Mouse (Mus musculus) forebrain, postnatal 0 days (tissue): ENCODE measurements at regions not wholly inside any gene's neighbourhood (a gene's known extent, or its start where the extent isn't known, plus 50 kb on each side); places are given as distances from the start of the nearest gene placed in this dataset.

Source experiments
- ATAC-seq: fragments of 200-750 bp; cut with Nextera tagmentation; 2 replicates; pipeline ENCODE4 v1.8.0; 2017; ENCODE audit warnings: mild to moderate bottlenecking, moderate library complexity
- DNase-seq: peaks from one replicate; pipeline ENCODE4 v3.0.0-alpha.2; 2015
- H3K27ac ChIP-seq: fragments of 300-500 bp; sonication (generic); 2 replicates; pipeline ENCODE4 v1.5.1; 2014; ENCODE audit warnings: low read depth, mild to moderate bottlenecking, antibody characterized with exemption, low read length, moderate library complexity, mixed read lengths
- H3K27me3 ChIP-seq: fragments of 300-500 bp; sonication (generic); 2 replicates; pipeline ENCODE4 v1.6.1; 2014; ENCODE audit warnings: mild to moderate bottlenecking, low read length, mixed read lengths; ENCODE audit not compliant: insufficient read depth
- H3K36me3 ChIP-seq: fragments of 300-500 bp; sonication (generic); 2 replicates; pipeline ENCODE4 v1.6.1; 2014; ENCODE audit warnings: mild to moderate bottlenecking, moderate library complexity; ENCODE audit not compliant: insufficient read depth
- H3K4me1 ChIP-seq: fragments of 300-500 bp; sonication (generic); 2 replicates; pipeline ENCODE4 v1.6.1; 2014; ENCODE audit warnings: antibody characterized with exemption; ENCODE audit not compliant: insufficient read depth
- H3K4me2 ChIP-seq: fragments of 300-500 bp; sonication (generic); 2 replicates; pipeline ENCODE4 v1.6.1; 2014; ENCODE audit warnings: low read depth, mild to moderate bottlenecking, moderate library complexity
- H3K4me3 ChIP-seq: fragments of 300-500 bp; sonication (generic); 2 replicates; pipeline ENCODE4 v1.5.1; 2014; ENCODE audit warnings: low read depth, low read length, mixed read lengths
- H3K9ac ChIP-seq: fragments of 300-500 bp; sonication (generic); 2 replicates; pipeline ENCODE4 v1.6.1; 2014; ENCODE audit warnings: mild to moderate bottlenecking
- H3K9me3 ChIP-seq: fragments of 300-500 bp; sonication (generic); 2 replicates; pipeline ENCODE4 v1.6.1; 2016; ENCODE audit warnings: low read length
- CTCF ChIP-seq: sonication (generic); IDR thresholded peaks from 2 replicates; pipeline ENCODE4 v1.5.1; 2016; ENCODE audit warnings: antibody characterized with exemption, control low read depth, low read depth
- WGBS: fragments of 180-500 bp; shearing (Covaris S2); extraction: QIAGEN DNeasy Blood & Tissue Kit; methylation state at CpG from one replicate; pipeline ENCODE4 v1.1.7; 2014; 5-methylcytosine and 5-hydroxymethylcytosine counted together

- no peak overlapping the region for H3K9ac ChIP-seq
- no peak overlapping the region for H3K4me2 ChIP-seq
- no peaks in the 10 kb centered on the region for H3K4me1 ChIP-seq
- no peaks in the 10 kb centered on the region for H3K9me3 ChIP-seq
- 96% methylated on average over 5 of the region's 5 CpGs for WGBS
- H3K27ac ChIP-seq, result no peak overlapping the region
- TF ChIP-seq CTCF, result no peak
- H3K4me3 ChIP-seq, result no peak overlapping the region
- no peak for ATAC-seq
- DNase-seq, result no peak
- no peaks in the 10 kb centered on the region for H3K27me3 ChIP-seq
- H3K36me3 ChIP-seq, result no peaks in the 10 kb centered on the region
Measured at GRCm38 (mm10) chr10:44733641-44734040, 205.3 kb upstream of the Prdm1 start.

GRCm38 (mm10) chr10:44730721-44731120 lies 202.4 kb upstream of the Prdm1 start:
- DNase-seq, result no peak
- H3K27ac ChIP-seq, result no peak overlapping the region
- no peak overlapping the region for H3K9ac ChIP-seq
- no peak overlapping the region for H3K4me2 ChIP-seq
- no peaks in the 10 kb centered on the region for H3K4me1 ChIP-seq
- 86% methylated on average over 8 of the region's 8 CpGs for WGBS
- no peaks in the 10 kb centered on the region for H3K27me3 ChIP-seq
- H3K9me3 ChIP-seq, result no peaks in the 10 kb centered on the region
- TF ChIP-seq CTCF, result no peak
- H3K4me3 ChIP-seq, result no peak overlapping the region
- ATAC-seq, result no peak
- H3K36me3 ChIP-seq, result no peaks in the 10 kb centered on the region

DNA sequence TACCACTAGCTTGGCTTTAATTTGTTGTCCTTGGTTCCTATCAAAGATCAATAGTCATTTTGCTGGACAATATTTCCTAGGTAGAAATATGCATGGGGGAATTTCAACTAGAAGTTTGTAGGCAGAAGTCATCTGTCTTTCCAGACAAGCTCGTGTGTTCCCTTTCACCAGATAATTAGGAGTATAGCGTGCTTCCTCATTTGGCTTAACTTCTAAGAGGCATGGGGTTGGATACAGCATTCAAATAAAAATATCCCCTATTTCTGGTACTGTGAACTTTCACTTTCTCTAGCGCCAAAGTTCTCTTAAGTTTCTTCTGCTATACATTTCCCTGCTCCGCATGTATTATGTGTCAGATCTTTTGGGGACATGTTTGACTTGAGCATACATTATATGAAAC lies 200.7 kb upstream of the Prdm1 start:
- no peaks in the 10 kb centered on the region for H3K27me3 ChIP-seq
- H3K36me3 ChIP-seq, result no peaks in the 10 kb centered on the region
- no peaks in the 10 kb centered on the region for H3K9me3 ChIP-seq
- H3K27ac ChIP-seq, result no peak overlapping the region
- H3K9ac ChIP-seq, result no peak overlapping the region
- H3K4me2 ChIP-seq, result no peak overlapping the region
- DNase-seq (no peak), ATAC-seq (no peak)
- TF ChIP-seq CTCF, result no peak
- WGBS, result 81% methylated on average over 4 of the region's 4 CpGs
- H3K4me1 ChIP-seq, result no peaks in the 10 kb centered on the region
- H3K4me3 ChIP-seq, result no peak overlapping the region

DNA sequence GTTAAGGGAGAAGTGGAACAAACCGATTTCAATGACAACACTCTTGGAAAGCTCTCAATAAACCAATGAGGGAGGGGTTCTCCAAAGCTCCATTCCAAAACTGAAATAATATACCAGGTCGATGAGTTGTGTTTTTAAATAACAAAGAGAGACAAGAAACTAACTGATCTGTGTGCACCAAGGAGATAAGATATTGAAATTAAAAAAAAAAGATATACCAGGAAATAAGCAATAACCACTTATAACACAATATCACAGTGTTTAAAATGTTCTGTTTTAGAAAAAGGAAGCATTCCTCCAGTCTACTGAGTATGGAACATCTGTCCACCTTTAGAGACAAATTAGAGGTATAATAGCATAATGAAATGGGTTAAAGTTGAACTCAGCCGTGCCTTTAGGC lies 196.3 kb upstream of the Prdm1 start:
- no peak for ATAC-seq
- no peak for DNase-seq
- Histone ChIP-seq H3K36me3 (no peaks in the 10 kb centered on the region), H3K27me3 (no peaks in the 10 kb centered on the region), H3K9ac (no peak overlapping the region), H3K4me1 (no peaks in the 10 kb centered on the region), H3K4me2 (no peak overlapping the region), H3K4me3 (no peak overlapping the region), H3K27ac (no peak overlapping the region), H3K9me3 (no peaks in the 10 kb centered on the region)
- 68% methylated on average over 3 of the region's 3 CpGs for WGBS
- TF ChIP-seq CTCF, result no peak

GRCm38 (mm10) chr10:44723845-44724244 lies 195.5 kb upstream of the Prdm1 start:
- Histone ChIP-seq H3K27ac (no peak overlapping the region), H3K4me3 (no peak overlapping the region), H3K4me1 (no peaks in the 10 kb centered on the region), H3K4me2 (no peak overlapping the region), H3K27me3 (no peaks in the 10 kb centered on the region), H3K9ac (no peak overlapping the region), H3K9me3 (no peaks in the 10 kb centered on the region), H3K36me3 (no peaks in the 10 kb centered on the region)
- 76% methylated on average over 1 of the region's 1 CpGs for WGBS
- DNase-seq (no peak), ATAC-seq (no peak)
- no peak for TF ChIP-seq CTCF

DNA sequence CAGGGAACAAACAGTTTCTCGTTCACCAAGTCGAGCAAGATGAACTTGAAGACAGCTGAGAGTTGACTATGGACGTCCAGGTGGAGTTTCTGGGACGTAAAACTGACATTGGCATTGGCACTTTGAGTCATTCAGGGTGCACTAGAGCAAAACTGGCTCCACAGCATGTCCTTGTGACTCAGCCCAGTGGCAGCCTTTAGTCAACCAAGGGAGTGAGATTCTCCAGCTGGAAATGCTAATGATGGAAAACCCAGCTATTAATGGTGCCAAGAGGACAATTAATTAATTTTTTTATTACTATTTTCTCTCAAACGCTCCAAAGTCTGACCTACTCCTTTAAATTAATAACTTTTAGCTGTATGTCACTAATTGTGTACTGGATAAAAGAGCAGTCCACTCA lies 195.0 kb upstream of the Prdm1 start:
- TF ChIP-seq CTCF, result no peak
- DNase-seq (no peak), ATAC-seq (no peak)
- WGBS, result 68% methylated on average over 5 of the region's 5 CpGs
- no peaks in the 10 kb centered on the region for H3K36me3 ChIP-seq
- no peak overlapping the region for H3K9ac ChIP-seq
- no peak overlapping the region for H3K4me2 ChIP-seq
- H3K4me3 ChIP-seq, result no peak overlapping the region
- no peaks in the 10 kb centered on the region for H3K4me1 ChIP-seq
- H3K27me3 ChIP-seq, result no peaks in the 10 kb centered on the region
- H3K27ac ChIP-seq, result no peak overlapping the region
- no peaks in the 10 kb centered on the region for H3K9me3 ChIP-seq

DNA sequence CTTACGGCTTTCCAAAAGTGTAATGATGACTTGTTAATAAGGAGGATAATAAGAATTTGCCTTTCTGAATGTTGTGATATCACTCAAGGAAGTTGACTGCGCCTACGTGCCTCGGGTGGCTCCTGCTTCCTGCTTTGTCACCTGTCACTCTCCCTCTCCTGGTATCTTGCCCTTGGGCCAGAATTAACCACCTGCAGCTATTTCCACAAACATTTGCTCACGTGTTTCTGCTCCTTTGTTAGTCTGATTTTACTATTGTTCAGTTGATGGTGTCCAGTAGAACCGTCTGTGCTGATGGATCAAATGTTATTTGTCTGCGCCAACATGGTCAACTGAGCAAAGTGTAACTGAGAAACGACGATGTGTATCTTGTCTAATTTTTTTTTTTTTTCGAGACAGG lies 193.4 kb upstream of the Prdm1 start:
- whole genome bisulfite sequencing, result 86% methylated on average over 10 of the region's 10 CpGs
- no peaks in the 10 kb centered on the region for H3K4me1 ChIP-seq
- H3K9ac ChIP-seq, result no peak overlapping the region
- no peaks in the 10 kb centered on the region for H3K9me3 ChIP-seq
- no peaks in the 10 kb centered on the region for H3K36me3 ChIP-seq
- DNase-seq (no peak), ATAC-seq (no peak)
- no peak for TF ChIP-seq CTCF
- H3K4me2 ChIP-seq, result no peak overlapping the region
- no peaks in the 10 kb centered on the region for H3K27me3 ChIP-seq
- no peak overlapping the region for H3K27ac ChIP-seq
- H3K4me3 ChIP-seq, result no peak overlapping the region

DNA sequence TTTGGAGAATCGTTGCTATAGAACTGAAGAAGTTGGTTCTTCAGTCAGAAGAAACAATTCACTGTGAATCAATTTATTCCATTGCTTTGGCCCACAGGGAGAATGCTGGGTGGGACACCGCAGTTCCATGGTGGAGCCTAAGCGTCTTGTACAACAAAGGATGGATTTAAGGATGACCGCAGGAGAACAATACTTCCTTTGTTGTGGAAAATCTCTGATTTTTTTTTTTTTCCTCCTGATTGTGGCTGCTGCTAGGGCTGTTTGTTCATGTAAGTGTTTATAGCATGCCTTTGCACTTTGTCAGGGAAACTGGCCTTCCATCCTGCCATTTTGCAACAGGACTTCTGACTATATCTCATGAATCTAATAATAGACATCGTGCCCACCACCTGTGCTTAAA lies 188.3 kb upstream of the Prdm1 start:
- H3K27ac ChIP-seq, result no peak overlapping the region
- H3K9me3 ChIP-seq, result no peaks in the 10 kb centered on the region
- H3K4me3 ChIP-seq, result no peak overlapping the region
- 43% methylated on average over 5 of the region's 5 CpGs for WGBS
- no peak overlapping the region for H3K4me2 ChIP-seq
- ATAC-seq (no peak), DNase-seq (no peak)
- no peak overlapping the region for H3K9ac ChIP-seq
- no peak for TF ChIP-seq CTCF
- no peaks in the 10 kb centered on the region for H3K4me1 ChIP-seq
- no peaks in the 10 kb centered on the region for H3K36me3 ChIP-seq
- H3K27me3 ChIP-seq, result no peaks in the 10 kb centered on the region
